Mouse (Mus musculus) hindbrain, embryonic 14.5 days (tissue): ENCODE data around the gene Cacna2d2. TPM values are rescaled to one million over a fixed set of nuclear protein-coding genes. Genes with fewer than 3 reads are reported as not detected.

Experiments
- ATAC-seq: fragments of 200-750 bp; cut with Nextera tagmentation; 2 replicates; pipeline ENCODE4 v1.8.0; 2017; ENCODE audit warnings: moderate number of reproducible peaks, mild to moderate bottlenecking, moderate TSS enrichment, moderate library complexity; ENCODE audit not compliant: low FRiP score
- DNase-seq: peaks from one replicate; pipeline ENCODE4 v3.0.0-alpha.2; 2015; ENCODE audit warnings: low spot score
- H3K27ac ChIP-seq: fragments of 300-500 bp; sonication (generic); 2 replicates; pipeline ENCODE4 v1.5.1; 2014; ENCODE audit warnings: mild to moderate bottlenecking, moderate library complexity
- H3K27me3 ChIP-seq: fragments of 300-500 bp; sonication (generic); 2 replicates; pipeline ENCODE4 v1.6.1; 2014; ENCODE audit warnings: mild to moderate bottlenecking, low read length, mixed read lengths; ENCODE audit not compliant: control insufficient read depth, insufficient read depth
- H3K36me3 ChIP-seq: fragments of 300-500 bp; sonication (generic); replicated peaks from 2 replicates; pipeline ENCODE4 v1.6.1; 2014; ENCODE audit not compliant: control insufficient read depth, insufficient read depth
- H3K4me1 ChIP-seq: fragments of 300-500 bp; sonication (generic); replicated peaks from 2 replicates; pipeline ENCODE4 v1.6.1; 2014; ENCODE audit warnings: antibody characterized with exemption, low read length, mixed read lengths; ENCODE audit not compliant: control insufficient read depth, insufficient read depth
- H3K4me2 ChIP-seq: fragments of 300-500 bp; sonication (generic); replicated peaks from 2 replicates; pipeline ENCODE4 v1.6.1; 2014; ENCODE audit warnings: mild to moderate bottlenecking, moderate library complexity
- H3K4me3 ChIP-seq: fragments of 300-500 bp; sonication (generic); replicated peaks from 2 replicates; pipeline ENCODE4 v1.5.1; 2014; ENCODE audit warnings: mild to moderate bottlenecking, low read length
- H3K9ac ChIP-seq: fragments of 300-500 bp; sonication (generic); 2 replicates; pipeline ENCODE4 v1.6.1; 2014
- H3K9me3 ChIP-seq: fragments of 300-500 bp; sonication (generic); 2 replicates; pipeline ENCODE4 v1.6.1; 2016; ENCODE audit warnings: low read length; ENCODE audit not compliant: control insufficient read depth
- WGBS: fragments of 180-500 bp; shearing (Covaris S2); extraction: QIAGEN DNeasy Blood & Tissue Kit; methylation state at CpG from one replicate; pipeline ENCODE4 v1.1.7; 2014; 5-methylcytosine and 5-hydroxymethylcytosine counted together
- polyA plus RNA-seq: library from polyadenylated mRNA; unstranded; fragments of >200 nt; fragmentation: Nextera tagmentation; extraction: Ambion mirVana; gene quantifications from 2 replicates; pipeline ENCODE4 v1.2.1, GENCODE M21; 2014

Gene Cacna2d2
- polyA plus RNA-seq, 1 experiment from 2014 or later = 7.7 TPM

DNA sequence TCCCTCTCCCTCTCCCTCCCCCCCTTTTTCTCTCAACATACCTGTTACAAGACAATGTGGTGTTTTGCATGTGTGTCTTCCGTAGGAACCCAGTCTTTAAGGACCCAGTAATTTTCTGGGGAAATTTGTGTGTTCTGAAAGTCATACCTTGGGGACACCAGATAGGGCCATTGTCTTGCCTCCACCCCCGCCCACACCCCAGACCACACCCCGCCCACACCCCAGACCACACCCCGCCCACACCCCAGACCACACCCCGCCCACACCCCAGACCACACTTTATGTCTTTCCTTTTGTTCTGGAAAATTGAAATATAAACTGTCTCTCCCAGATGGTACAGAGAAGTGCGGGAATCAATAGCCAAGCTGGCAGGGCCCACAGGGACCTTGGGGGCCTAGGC, 91.2 kb downstream of the Cacna2d2 start:
- Histone ChIP-seq H3K9ac (no peak overlapping the region), H3K4me3 (no peak overlapping the region), H3K4me2 (no peak overlapping the region), H3K9me3 (no peaks in the 10 kb centered on the region), H3K4me1 (peaks cover 26% of the 10 kb centered on the region), H3K27ac (no peak overlapping the region), H3K27me3 (no peaks in the 10 kb centered on the region), H3K36me3 (no peaks in the 10 kb centered on the region)
- WGBS = 65% methylated on average over 6 of the region's 6 CpGs
- DNase-seq = no peak
- no peak for ATAC-seq

DNA sequence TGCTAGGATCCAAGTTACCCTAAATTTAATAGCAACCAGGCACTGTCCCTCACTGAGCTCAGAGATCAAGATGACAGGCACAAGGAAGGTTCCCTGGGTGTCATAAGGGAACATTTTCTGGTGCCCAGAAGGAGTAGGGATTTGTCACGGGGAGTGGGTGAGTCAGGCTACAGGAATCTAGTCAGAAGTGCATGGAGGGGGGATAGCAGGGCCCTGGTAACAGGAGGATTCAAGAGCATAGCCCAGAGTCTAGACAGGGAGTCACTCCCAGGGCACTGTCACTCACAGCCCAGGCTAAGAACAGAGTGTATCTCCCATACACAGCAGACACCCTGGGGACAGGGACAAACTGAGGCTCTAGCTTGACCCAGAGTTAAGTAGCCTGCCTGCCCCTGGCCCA, 94.1 kb downstream of the Cacna2d2 start:
- Histone ChIP-seq H3K9ac (no peak overlapping the region), H3K36me3 (0 out of 2 replicates have a peak, but pooled peaks cover 3% of the 10 kb centered on the region)

DNA sequence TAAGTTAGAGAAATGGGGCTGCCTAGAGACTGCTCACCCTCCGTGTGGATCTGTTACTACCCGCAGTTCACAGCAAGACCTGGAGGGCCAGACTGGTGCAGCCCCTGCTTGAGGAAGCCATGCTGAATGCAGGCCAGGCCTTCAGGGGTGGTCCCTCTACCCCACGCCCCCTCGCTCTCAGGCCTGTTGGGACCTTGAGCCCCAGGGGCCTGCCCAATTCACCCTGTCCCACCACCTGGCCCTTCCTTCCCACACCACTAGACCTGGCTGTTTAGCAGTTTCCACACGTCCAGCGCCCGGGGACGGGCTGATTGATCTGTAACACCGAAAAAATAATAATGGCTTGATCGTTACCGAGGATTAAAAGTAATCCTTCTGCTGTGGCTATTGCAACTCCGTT, 94.8 kb downstream of the Cacna2d2 start:
- H3K4me2 ChIP-seq = no peak overlapping the region
- DNase-seq (no peak), ATAC-seq (no peak)
- peaks cover 11% of the 10 kb centered on the region; the same call in 1 of the 2 replicates for H3K36me3 ChIP-seq
- H3K4me3 ChIP-seq = no peak overlapping the region
- H3K27ac ChIP-seq = 0 out of 2 replicates have a peak overlapping the region, but pooled peaks have one; percentile 38
- no peaks in the 10 kb centered on the region for H3K9me3 ChIP-seq
- H3K9ac ChIP-seq = no peak overlapping the region
- WGBS = 61% methylated on average over 12 of the region's 12 CpGs
- H3K4me1 ChIP-seq = peaks cover 15% of the 10 kb centered on the region
- H3K27me3 ChIP-seq = no peaks in the 10 kb centered on the region

More for the DNA sequence above, 94.1 kb downstream of the Cacna2d2 start:
- Histone ChIP-seq H3K9me3 (no peaks in the 10 kb centered on the region), H3K4me3 (no peak overlapping the region), H3K4me2 (no peak overlapping the region), H3K4me1 (peaks cover 15% of the 10 kb centered on the region), H3K27me3 (no peaks in the 10 kb centered on the region), H3K27ac (no peak overlapping the region)
- DNase-seq (no peak), ATAC-seq (no peak)
- 72% methylated on average over 1 of the region's 1 CpGs for WGBS

DNA sequence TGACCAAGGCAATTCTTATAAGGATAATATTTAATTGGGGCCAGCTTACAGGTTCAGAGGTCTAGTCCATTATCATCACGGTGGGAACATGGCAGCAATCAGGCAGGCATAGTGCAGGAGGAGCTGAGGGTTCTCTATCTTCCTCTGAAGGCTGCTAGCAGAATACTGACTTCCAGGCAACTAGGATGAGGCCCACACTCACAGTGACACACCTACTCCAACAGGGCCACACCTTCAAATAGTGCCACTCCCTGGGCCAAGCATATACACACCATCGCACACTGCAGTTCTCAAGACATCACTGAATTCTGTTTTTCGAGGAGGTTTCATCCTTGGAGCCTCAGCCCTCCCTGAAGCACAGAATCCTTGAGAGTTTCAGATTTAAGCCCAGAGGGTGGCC, 96.9 kb downstream of the Cacna2d2 start:
- peaks cover 14% of the 10 kb centered on the region for H3K4me1 ChIP-seq
- H3K4me3 ChIP-seq = no peak overlapping the region
- H3K9me3 ChIP-seq = no peaks in the 10 kb centered on the region
- 86% methylated on average over 3 of the region's 3 CpGs for WGBS
- no peak overlapping the region for H3K27ac ChIP-seq
- ATAC-seq (no peak), DNase-seq (no peak)
- H3K36me3 ChIP-seq = peaks cover 12% of the 10 kb centered on the region; the same call in 1 of the 2 replicates
- H3K4me2 ChIP-seq = no peak overlapping the region
- H3K9ac ChIP-seq = no peak overlapping the region
- no peaks in the 10 kb centered on the region for H3K27me3 ChIP-seq

DNA sequence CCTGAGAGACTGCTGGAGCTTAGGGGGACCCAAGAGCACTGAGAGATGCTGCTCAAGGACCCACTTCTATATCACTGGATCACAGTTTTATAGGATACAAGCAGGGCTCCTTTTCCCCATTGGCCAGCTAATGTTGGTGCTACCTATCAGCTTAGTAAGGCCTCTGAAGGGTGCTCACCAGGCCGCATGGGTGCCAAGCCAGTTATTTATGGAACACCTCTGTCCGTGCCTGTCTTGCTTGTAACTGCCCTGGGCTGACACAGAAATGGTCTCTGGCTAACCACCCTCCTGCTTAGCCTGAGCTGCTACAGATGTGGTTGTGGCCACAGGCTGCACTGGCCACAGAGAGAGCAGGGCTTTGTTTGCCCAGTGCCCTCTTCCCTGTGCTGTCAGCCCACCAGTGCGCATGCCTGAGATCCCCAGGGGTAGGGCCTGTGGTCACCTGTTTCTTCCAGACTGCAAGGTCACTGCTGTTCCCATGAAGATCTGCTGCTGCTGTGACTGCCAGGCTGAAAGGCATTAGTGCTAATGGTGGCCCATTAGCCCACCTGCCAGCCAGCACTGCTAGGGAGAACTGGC, 101.4 kb downstream of the Cacna2d2 start:
- WGBS = 88% methylated on average over 3 of the region's 3 CpGs
- Histone ChIP-seq H3K9ac (no peak overlapping the region), H3K4me2 (no peak overlapping the region), H3K27ac (0 out of 2 replicates have a peak overlapping the region, but pooled peaks have one; percentile 14), H3K27me3 (no peaks in the 10 kb centered on the region), H3K9me3 (no peaks in the 10 kb centered on the region), H3K36me3 (peaks cover 12% of the 10 kb centered on the region; the same call in 1 of the 2 replicates), H3K4me1 (peaks cover 16% of the 10 kb centered on the region), H3K4me3 (no peak overlapping the region)
- DNase-seq (no peak), ATAC-seq (no peak)

DNA sequence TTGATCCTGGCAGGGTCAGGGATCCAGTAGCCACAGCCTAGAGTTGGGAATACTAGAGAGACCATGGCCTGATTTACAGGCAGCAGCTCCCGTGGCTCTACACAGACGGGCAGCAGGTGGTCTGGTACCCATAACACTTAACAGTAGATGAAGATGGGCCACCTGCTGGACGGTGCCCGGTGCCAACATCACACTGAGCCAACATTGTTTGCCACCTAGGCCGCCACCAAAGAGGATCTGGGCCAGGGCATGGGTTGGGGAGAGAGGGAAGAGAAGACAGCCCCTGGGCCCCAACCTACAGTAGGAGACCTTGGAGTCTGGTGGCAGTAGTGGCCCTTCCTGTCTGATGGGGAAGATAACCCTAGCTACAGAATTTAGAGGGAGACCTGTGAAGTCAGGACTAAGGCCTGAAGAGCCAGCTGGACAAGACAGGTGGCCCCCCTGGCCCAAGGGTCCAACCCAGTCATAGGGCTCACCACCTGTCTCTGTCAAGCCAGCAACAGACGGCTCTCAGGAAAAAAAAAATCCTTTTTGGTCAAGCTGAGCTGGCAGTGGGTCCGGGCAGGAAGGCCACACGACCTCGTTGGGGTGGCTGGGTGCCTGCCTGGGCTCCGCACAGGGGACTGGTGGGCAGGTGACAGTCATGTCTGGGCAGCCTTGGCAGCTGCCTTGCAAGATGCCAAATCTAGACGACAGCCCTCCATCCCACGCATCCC, 102.9 kb downstream of the Cacna2d2 start:
- WGBS = 85% methylated on average over 12 of the region's 12 CpGs
- ATAC-seq (no peak), DNase-seq (no peak)
- H3K9me3 ChIP-seq = no peaks in the 10 kb centered on the region
- H3K36me3 ChIP-seq = peaks cover 12% of the 10 kb centered on the region; the same call in 1 of the 2 replicates
- H3K9ac ChIP-seq = no peak overlapping the region
- no peaks in the 10 kb centered on the region for H3K27me3 ChIP-seq
- no peak overlapping the region for H3K27ac ChIP-seq
- no peak overlapping the region for H3K4me3 ChIP-seq
- H3K4me1 ChIP-seq = peaks cover 31% of the 10 kb centered on the region
- H3K4me2 ChIP-seq = no peak overlapping the region

DNA sequence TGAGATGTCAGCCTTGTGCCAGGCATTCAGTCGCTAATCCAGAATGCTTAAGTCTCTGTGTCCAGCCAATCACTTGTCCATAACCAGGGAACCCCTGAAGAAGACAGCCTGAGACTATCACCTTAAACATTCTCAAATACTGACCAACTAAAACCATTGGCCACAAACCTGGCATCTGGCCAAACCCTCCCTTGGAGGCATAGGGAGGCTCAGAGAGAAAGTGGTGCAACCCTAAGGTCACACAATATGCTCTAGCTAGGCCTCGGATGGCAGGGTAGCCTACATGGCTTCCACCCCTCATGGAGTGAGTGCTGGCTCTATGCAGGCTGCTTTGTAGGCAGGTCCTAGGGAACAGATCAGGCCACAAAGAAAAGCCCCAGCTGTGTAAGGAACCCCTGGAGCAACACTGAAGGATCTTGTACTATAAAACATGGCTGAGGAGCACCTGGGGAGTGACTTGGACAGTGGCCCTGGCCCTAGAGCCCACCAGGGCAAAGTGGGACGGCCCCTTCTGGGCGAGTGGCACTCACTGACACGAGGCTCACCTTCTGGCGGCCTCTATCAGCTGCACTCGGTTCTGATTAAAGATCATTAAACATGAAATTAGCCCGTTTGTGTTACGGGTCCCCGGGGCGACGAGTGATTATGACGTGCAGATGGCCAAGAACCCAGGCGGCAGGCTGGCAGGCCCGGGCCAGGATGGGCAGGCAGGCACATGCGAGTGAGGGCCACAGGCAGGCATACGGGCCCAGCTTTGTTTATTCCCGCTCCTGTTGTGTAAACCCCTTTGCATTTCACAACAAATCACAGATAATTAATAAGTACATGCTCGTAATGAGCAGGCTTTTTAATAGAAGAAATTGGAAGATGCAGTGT, 105.5 kb downstream of the Cacna2d2 start:
- 47% methylated on average over 19 of the region's 19 CpGs for WGBS
- peak; percentile 47 for DNase-seq
- ATAC-seq = peak; percentile 35; the same call in 1 of the 2 replicates
- H3K4me1 ChIP-seq = peaks cover 52% of the 10 kb centered on the region
- H3K4me3 ChIP-seq = no peak overlapping the region
- no peak overlapping the region for H3K4me2 ChIP-seq
- H3K9ac ChIP-seq = peak overlapping the region; percentile 11; the same call in 1 of the 2 replicates
- no peaks in the 10 kb centered on the region for H3K27me3 ChIP-seq
- peak overlapping the region; percentile 83 for H3K27ac ChIP-seq
- H3K9me3 ChIP-seq = no peaks in the 10 kb centered on the region
- H3K36me3 ChIP-seq = no peaks in the 10 kb centered on the region; the same call in 1 of the 2 replicates

DNA sequence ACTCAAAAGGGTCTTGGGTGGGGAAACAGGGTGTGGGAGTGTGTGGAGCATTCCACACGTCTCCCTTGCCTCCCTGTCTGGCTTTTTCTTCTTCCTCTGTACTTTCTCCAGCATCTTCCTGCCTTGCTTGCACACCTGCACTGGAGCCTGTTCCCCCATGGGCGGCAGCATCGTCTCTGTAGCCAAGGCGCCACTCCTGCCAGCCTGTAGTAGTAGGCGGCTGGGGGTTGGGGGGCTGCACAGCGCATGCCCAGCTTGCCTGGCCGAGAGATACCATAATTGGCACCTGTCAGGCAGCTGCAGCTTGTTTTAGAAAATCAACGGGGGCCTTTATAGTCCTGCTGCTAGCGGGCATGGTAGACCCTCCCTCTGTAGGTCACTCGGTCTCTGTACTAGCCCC, 108.9 kb downstream of the Cacna2d2 start:
- no peak overlapping the region for H3K4me3 ChIP-seq
- H3K9me3 ChIP-seq = no peaks in the 10 kb centered on the region
- H3K36me3 ChIP-seq = no peaks in the 10 kb centered on the region
- 49% methylated on average over 10 of the region's 10 CpGs for WGBS
- H3K4me1 ChIP-seq = peaks cover 77% of the 10 kb centered on the region
- DNase-seq = no peak
- H3K9ac ChIP-seq = peak overlapping the region; percentile 20; the same call in 1 of the 2 replicates
- H3K27me3 ChIP-seq = no peaks in the 10 kb centered on the region
- H3K27ac ChIP-seq = peak overlapping the region; percentile 62; the same call in 1 of the 2 replicates
- no peak; the same call in 1 of the 2 replicates for ATAC-seq
- H3K4me2 ChIP-seq = no peak overlapping the region; the same call in 1 of the 2 replicates
